Mouse (Mus musculus) thymus, postnatal 4 days (tissue): ENCODE results near the gene Dnal1.

Experiments used
- DNase-seq: peaks from one replicate; pipeline ENCODE4 v3.0.0; 2021

Dnal1 gene

GRCm38 (mm10) chr12:84128576-84128975, 14.4 kb downstream of the Dnal1 start:
- no peak for DNase-seq

DNA sequence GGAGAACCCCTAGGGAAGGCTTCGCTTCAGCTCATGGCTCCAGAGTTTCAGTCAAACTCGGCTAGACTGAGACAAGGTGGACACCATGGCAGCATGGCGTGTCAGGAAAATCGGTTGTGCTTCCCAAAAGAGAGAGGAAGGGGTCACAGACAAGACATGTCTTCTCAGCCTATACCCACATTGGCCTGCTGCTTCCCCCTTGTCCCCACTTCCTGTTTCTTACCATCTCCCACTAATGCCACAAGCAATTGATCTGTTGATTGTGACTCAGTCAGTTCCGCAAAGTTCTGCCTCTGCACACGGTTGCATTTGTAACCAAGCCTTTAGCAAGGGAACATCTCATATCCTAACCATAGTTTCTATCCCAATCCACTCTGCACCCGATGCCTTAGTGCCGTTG, 15.8 kb downstream of the Dnal1 start:
- DNase-seq, result no peak

DNA sequence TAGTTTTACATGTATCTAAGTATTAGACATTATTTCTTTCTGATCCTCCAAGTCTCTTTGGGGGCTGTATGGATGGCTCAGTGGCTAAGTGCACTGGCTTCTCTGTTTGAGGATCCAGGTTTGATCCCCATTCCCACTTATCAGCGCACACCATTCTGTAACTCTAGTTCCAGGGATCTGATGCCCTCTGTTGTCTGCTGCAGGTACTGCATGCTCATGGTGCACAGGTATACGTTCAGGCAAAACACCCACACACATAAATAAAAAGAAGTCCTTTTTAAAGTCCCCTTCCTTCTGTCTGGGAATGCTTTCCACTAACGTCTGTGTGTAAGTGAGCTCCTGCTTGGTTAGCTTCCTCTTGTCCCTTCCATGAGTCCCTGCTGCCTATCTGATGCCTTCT, 18.1 kb downstream of the Dnal1 start:
- peak; percentile 77 for DNase-seq

GRCm38 (mm10) chr12:84137131-84137530, 23.0 kb downstream of the Dnal1 start:
- no peak for DNase-seq

DNA sequence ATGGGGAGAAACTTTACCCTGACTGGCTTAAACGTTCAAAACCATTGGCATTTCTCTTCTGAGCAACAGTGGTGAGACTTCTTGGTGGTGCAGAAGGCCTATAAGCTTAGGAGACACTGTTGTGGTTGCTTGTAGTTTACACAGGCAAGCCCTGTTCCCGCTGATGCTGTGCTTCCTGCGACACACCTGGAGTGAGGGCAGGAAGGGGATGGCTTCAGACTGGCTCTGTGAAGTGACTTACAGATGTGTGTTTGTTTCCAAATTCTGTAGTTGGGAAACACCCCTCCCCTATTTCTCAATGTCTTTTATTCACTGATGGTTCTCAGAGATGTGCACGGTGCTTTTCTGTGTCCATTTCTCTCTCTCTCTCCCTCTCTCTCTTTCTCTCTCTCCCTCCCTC, 26.0 kb downstream of the Dnal1 start:
- no peak for DNase-seq

- no peak for DNase-seq
Measured at GRCm38 (mm10) chr12:84141271-84141670, 27.1 kb downstream of the Dnal1 start.

DNA sequence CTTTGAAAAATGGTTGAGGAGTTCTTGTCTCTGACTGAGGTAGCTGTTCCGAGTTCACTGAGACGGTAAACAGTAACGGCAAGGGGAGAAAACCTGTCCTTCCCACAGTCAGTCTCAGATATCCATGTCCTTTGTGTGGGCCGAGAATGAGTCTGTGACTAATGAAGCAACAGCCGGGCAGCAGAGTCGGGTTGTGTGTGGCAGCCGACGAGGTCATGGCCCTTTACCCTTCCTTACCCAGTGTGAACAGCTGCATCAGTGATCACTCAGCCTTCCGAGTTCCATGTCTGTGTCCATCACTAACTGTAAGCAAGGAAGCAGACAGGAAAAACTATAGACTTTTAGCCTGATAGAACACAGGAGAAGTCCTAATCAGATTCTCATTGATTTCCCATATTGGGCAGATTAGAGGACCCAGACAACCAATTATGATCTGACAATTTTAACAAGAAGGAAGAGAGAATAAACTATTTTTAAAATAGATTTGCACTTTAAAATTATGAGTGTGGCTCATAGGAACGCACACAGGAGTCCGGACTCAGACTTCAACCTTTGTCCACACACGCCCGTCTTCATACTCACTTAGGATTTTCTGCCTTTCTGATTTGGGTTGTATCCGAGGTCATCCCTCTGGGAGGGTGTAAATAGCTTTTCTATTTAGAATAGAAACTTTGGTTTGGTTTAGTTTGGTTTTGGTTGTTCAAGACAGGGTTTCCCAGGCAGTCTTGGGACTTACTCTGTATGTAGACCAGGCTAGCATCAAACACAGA, 28.3 kb downstream of the Dnal1 start:
- no peak for DNase-seq

GRCm38 (mm10) chr12:84147954-84148621, 33.9 kb downstream of the Dnal1 start, which contains the start of gene Pnma1:
TSS of gene Pnma1 (minus strand) at chr12:84148489.
- DNase-seq, result peak; percentile 75

- no peak for DNase-seq
Measured at GRCm38 (mm10) chr12:84148622-84149012, 34.5 kb downstream of the Dnal1 start.

GRCm38 (mm10) chr12:84149971-84150370, 35.8 kb downstream of the Dnal1 start:
- no peak for DNase-seq

DNA sequence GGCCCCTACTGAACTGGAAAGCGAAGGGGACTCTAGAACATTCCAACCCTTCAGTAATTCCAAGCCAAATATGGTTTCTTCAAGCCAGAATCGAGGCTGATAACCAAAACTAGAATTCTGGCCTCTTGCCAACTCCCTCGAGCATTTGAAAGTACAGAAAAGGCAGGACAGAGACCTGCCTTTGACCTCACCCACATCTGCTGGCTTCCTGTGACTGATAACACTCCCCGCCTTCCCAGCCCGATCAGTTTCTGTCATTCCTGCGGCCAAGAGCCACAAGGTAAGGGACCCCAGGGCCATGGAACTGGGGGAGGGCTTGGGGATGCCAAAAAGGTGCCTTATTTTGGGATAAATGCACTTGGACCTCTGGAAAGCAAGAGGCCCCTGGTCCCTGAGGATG, 36.8 kb downstream of the Dnal1 start:
- no peak for DNase-seq

GRCm38 (mm10) chr12:84151911-84152310, 37.7 kb downstream of the Dnal1 start:
- DNase-seq, result no peak

GRCm38 (mm10) chr12:84152352-84153190, 38.4 kb downstream of the Dnal1 start:
- no peak for DNase-seq

DNA sequence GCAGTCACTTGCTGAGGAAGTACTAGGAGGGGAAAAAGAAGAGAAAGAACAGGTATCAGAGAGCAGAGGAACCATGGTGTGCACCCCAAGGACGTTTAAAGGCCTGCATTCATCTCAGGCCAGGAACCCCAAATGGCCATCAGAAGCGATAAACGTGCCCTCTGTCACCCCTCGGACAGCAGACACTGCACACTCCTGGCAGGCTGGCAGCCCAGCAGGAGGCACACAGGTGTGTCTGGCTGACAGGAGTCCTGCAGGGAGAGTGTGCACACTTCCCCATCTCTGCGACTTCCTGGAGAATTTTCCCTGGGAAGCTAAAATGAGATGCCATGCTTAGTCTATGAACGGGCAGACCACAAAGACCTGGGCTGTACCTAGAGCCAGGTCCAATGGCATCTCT, 39.2 kb downstream of the Dnal1 start:
- no peak for DNase-seq

DNA sequence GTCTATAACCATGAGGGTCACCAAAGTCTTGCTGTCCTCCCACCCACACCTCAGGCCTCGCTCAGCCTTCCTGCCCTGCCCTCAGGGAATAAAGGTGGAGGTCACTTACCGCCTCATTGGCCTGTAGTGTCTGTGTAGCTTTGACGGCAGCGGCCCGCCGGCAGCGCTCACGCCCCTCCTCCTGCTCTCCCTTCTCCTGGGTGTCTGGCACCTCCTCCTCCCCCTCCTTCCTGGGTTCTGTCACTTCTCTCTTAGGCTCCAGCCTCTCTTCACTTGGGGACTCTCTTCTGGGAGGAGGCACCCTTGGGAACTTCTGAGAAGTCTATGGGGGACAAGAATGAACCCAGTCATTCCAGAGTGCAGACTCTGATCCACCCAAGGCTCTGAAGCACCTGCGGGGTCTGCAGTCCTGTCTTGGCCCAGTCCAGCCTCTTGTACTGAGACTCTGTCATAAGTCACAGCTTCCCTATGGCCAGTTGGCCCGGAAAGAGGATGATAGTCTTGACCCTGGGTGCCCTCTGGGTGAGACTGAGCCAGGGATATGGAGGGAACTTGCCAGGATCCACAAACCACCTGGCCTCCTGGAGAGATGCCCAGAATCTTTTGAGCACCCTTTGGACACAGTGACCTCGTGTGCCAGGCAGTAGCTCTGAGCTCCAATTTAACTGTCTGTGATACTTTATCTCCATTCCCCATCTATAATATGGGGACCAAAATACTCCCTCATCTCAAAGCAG, 40.8 kb downstream of the Dnal1 start:
- no peak for DNase-seq

GRCm38 (mm10) chr12:84155523-84155871, 41.3 kb downstream of the Dnal1 start:
- no peak for DNase-seq

DNA sequence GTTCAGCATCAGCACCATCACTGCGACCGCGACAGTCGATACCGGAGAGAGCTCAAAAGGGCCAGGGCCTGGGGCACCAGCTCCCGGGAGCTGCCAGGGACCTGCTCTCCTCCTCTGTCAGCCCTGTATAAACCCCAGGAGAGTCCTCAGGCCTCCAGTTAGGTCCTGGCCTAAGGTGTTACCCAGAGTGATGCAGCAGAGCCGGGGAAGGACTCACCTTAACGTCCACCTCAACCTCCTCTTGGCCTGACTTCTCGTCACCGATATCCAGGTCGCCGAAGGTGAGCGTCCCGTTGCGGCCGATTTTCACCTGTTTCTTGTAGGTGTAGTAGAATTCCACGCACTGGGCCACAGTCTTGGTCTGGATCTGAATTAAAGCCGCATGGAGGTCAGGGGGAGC, 42.0 kb downstream of the Dnal1 start:
- no peak for DNase-seq

GRCm38 (mm10) chr12:84158156-84158555, 44.0 kb downstream of the Dnal1 start:
- DNase-seq, result no peak

- DNase-seq, result no peak
Measured at GRCm38 (mm10) chr12:84160491-84160890, 46.3 kb downstream of the Dnal1 start.

- no peak for DNase-seq
Measured at GRCm38 (mm10) chr12:84161116-84161515, 47.0 kb downstream of the Dnal1 start.

DNA sequence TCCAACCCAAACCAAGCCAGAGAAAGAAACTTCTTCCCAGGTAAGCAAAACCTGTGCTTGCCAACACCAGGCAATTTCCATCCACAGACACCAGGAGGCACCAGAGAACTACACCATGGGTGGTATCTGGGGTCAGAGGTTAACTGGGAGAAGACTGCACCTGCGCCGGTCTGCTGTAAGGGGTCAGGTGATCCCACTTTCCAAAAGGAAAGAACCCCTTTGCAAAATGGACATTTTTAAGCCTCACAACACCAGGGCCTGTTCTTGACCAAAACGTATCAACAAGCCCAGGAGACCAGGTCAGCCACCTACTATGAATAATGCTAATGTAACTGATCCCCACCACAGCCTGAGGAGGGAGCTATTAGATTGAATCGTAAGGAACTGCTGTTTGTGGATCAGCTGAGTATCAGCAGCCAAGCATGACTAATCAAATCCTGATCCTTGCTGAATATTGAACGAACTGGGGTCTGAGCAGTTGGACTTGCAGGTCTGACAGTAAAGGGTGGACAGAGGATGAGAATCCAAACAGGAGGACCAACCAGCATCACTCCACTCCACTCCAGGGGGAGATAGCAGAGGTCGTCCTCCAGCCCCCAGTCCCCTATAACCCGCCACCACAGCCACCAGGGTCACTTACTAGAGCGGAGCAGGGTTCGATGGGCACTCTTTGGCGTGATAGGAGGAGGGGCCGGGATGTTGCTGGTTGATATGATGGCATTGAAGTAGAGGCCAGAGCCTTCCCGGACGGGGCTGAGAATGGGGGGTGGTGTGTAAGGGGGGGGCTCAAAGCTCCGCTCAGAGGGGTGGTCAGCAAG, 47.7 kb downstream of the Dnal1 start:
- DNase-seq, result peak; percentile 72

DNA sequence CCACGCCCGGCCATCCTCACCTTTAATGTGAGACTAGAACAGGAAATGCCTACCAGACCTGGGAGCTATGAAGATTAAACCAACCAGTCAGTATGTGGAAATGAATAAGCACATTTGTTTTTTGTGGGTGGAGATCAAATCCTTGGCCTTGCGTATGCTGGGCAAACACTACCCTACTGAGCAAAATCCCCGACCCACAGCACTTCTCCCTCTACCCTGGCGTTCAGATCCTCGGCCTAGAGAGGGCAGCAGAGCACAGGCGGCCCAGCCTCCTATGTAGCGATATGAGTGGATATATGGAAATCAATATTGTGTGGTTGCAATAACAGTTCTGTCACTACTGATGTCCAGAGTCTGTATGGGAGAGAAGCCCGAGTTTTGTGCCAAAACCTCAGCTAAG, 49.0 kb downstream of the Dnal1 start:
- peak; percentile 75 for DNase-seq
